Mouse (Mus musculus) monocyte, adult 5-6 weeks (primary cell): ENCODE results near the gene Ppp3r2. TPM values are rescaled to one million over a fixed set of nuclear protein-coding genes. Genes with fewer than 3 reads are reported as not detected.

ENCODE experiments used
- total RNA-seq: library from RNA; stranded (forward); fragments of 200-1000, 200-491, 200-594 nt; gene quantifications from 3 replicates; pipeline ENCODE4 v1.2.3, GENCODE M21; 2017

Ppp3r2 gene
- total RNA-seq, 1 experiment from 2014 or later = not detected

Other genes with a start within 250 kb of the Ppp3r2 start
- not detected in 3 replicates for gene Acnat1, start 208.1 kb downstream of the Ppp3r2 start, total RNA-seq
- gene Baat, start 175.5 kb downstream of the Ppp3r2 start, total RNA-seq = not detected in 3 replicates
- 14.9 to 18.6 TPM (median 15.7 TPM) in 3 replicates for gene Mrpl50, start 160.9 kb downstream of the Ppp3r2 start, total RNA-seq
- gene Zfp189, start 160.8 kb downstream of the Ppp3r2 start, total RNA-seq = 0.75 to 5.6 TPM (median 3.2 TPM) in 3 replicates
- not detected in 3 replicates for gene Aldob, start 132.5 kb downstream of the Ppp3r2 start, total RNA-seq
- gene Tmem246, start 84.1 kb downstream of the Ppp3r2 start, total RNA-seq = not detected in 3 replicates
- 187 to 231 TPM (median 228 TPM) in 3 replicates for gene Rnf20, start 50.0 kb downstream of the Ppp3r2 start, total RNA-seq
- 0.10 TPM in 1 of 3 replicates, not detected in the others for gene Grin3a, start 163.7 kb upstream of the Ppp3r2 start, total RNA-seq